Mouse (Mus musculus): Measurements from ENCODE around the gene Plxna3. TPM values are rescaled to one million over a fixed set of nuclear protein-coding genes. Genes with fewer than 3 reads are reported as not detected.
A peak's percentile ranks its signal among the peaks of the same experiment; 100 is the strongest.

Gene Plxna3
- 7.3 and 8.5 TPM in 2 replicates for polyA plus RNA-seq (2015; fragmentation: Nextera tagmentation; extraction: Ambion mirVana)

GRCm38 (mm10) chrX:74328725-74329161 is at the start of gene Plxna3:
Gene Plxna3 (plus strand): TSS chrX:74329066.
- Histone ChIP-seq H3K4me1 (replicated peaks) (peaks cover 11% of the 10 kb centered on the region; the same call in 1 of the 2 replicates), H3K27ac (peak within 1 kb of the TSS; percentile 73; the same call in 1 of the 2 replicates), H3K27me3 (replicated peaks) (no peaks in the 10 kb centered on the region), H3K36me3 (no peaks in the 10 kb centered on the region), H3K4me3 (replicated peaks) (peak within 1 kb of the TSS; percentile 44), H3K4me2 (replicated peaks) (peak within 1 kb of the TSS; percentile 62), H3K9ac (peak within 1 kb of the TSS; percentile 56), H3K9me3 (no peaks in the 10 kb centered on the region)
- WGBS = 20% methylated on average over 27 of the region's 30 CpGs
- ATAC-seq = peak; percentile 97

DNA sequence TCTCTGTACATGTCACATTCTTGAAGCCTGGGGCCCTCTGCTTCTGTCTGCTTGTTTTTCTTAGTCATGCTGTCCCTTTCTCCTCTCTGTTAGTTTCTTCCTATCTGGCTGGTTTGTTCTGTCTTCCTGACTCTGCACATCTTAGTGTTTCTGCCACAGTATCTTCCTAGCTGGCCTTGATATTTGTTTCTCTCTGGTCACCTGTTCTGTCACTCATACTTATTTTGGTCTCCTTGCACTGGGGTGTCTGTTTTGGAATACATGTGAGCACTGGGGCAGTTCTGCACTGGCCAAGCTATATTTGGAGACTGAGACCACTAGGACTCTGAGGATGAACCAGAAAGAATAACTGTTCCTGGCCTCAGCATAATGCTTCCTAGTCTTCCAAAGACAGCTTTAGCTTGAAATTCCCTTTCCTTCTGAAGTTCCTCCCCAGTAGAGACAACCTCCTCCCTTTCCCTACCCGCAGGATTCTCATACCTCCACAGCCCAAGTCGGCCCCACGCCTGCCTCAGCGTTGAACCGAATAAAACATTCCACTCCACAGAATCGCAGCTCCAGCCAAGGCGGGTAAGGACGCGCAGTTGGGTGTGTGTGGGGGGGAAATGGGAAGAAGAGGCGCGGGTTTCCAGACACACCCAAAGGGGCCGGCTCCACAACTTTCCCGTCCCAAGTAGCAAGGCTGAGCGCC is 47.7 kb upstream of the Plxna3 start:
- peak overlapping the region; percentile 47 for H3K9ac ChIP-seq
- H3K4me1 ChIP-seq (replicated peaks) = no peaks in the 10 kb centered on the region
- peak overlapping the region; percentile 54 for H3K4me3 ChIP-seq (replicated peaks)
- H3K27ac ChIP-seq = peak overlapping the region; percentile 86
- H3K27me3 ChIP-seq (replicated peaks) = no peaks in the 10 kb centered on the region
- peak overlapping the region; percentile 68 for H3K4me2 ChIP-seq (replicated peaks)
- H3K36me3 ChIP-seq = no peaks in the 10 kb centered on the region
- no peaks in the 10 kb centered on the region for H3K9me3 ChIP-seq
- 16% methylated on average over 14 of the region's 14 CpGs for WGBS
- ATAC-seq = no peak

- Histone ChIP-seq H3K27ac (peak within 1 kb of the TSS; percentile 86), H3K4me3 (replicated peaks) (peak within 1 kb of the TSS; percentile 54), H3K9ac (peak within 1 kb of the TSS; percentile 59), H3K4me2 (replicated peaks) (peak within 1 kb of the TSS; percentile 68), H3K4me1 (replicated peaks) (no peaks in the 10 kb centered on the region), H3K27me3 (replicated peaks) (no peaks in the 10 kb centered on the region), H3K36me3 (no peaks in the 10 kb centered on the region), H3K9me3 (no peaks in the 10 kb centered on the region)
- peak; percentile 96 for ATAC-seq
- WGBS = 20% methylated on average over 16 of the region's 16 CpGs
These were observed 47.0 kb upstream of the Plxna3 start, which contains the start of the genes Taz and Dnase1l1 for GRCm38 (mm10) chrX:74281732-74282394. Gene Taz (plus strand): TSS chrX:74281912. Gene Dnase1l1 (minus strand): TSS chrX:74282337.

GRCm38 (mm10) chrX:74282395-74283091 is 46.3 kb upstream of the Plxna3 start:
- 21% methylated on average over 39 of the region's 39 CpGs for WGBS
- ATAC-seq = peak; percentile 71
- no peaks in the 10 kb centered on the region for H3K4me1 ChIP-seq (replicated peaks)
- peak overlapping the region; percentile 54 for H3K4me3 ChIP-seq (replicated peaks)
- H3K9ac ChIP-seq = peak overlapping the region; percentile 59
- H3K27me3 ChIP-seq (replicated peaks) = no peaks in the 10 kb centered on the region
- H3K36me3 ChIP-seq = no peaks in the 10 kb centered on the region
- H3K27ac ChIP-seq = peak overlapping the region; percentile 86
- H3K9me3 ChIP-seq = no peaks in the 10 kb centered on the region
- H3K4me2 ChIP-seq (replicated peaks) = peak overlapping the region; percentile 68

DNA sequence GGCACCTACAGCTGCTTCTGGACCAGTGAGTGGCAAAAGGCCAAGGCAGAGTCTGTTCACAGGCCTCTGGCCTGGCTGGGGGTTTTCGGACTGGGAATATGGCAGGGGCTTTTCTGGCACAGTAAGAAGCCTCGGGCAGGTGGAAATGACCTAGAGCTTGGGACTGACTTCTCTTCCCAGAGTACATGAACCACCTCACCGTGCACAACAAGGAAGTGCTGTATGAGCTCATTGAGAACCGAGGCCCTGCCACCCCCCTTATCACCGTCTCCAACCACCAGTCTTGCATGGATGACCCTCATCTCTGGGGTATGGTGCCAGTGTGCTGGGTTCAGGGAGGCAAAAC is 45.8 kb upstream of the Plxna3 start:
- WGBS = 38% methylated on average over 5 of the region's 5 CpGs
- Histone ChIP-seq H3K9me3 (no peaks in the 10 kb centered on the region), H3K36me3 (no peaks in the 10 kb centered on the region), H3K4me3 (replicated peaks) (peak overlapping the region; percentile 54), H3K9ac (peak overlapping the region; percentile 59), H3K27me3 (replicated peaks) (no peaks in the 10 kb centered on the region), H3K4me2 (replicated peaks) (peak overlapping the region; percentile 64), H3K27ac (peak overlapping the region; percentile 86), H3K4me1 (replicated peaks) (no peaks in the 10 kb centered on the region)
- ATAC-seq = no peak; the same call in none of the 2 replicates

DNA sequence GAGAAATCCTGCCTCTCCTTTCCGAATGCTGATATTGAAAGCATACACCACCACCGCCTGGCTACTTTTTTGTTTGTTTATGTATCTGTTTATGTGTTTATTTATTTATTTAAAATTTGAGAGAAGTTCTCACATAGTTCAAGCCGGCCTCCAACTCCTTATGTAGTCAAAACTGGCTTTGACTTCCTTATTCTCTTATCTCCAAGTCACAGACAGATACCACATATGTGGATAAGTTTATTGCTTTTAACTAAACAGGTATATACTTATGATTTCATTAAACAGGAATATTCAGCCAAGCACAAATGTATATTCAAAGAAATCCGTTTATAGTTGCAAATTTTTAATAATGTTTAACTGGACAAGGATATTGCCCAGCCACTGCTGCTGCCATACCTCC is 35.4 kb upstream of the Plxna3 start:
- no peak overlapping the region for H3K27ac ChIP-seq
- H3K4me3 ChIP-seq (replicated peaks) = no peak overlapping the region
- 69% methylated on average over 4 of the region's 4 CpGs for WGBS
- no peak for ATAC-seq
- H3K27me3 ChIP-seq (replicated peaks) = no peaks in the 10 kb centered on the region
- no peak overlapping the region for H3K4me2 ChIP-seq (replicated peaks)
- no peaks in the 10 kb centered on the region for H3K9me3 ChIP-seq
- H3K9ac ChIP-seq = no peak overlapping the region
- no peaks in the 10 kb centered on the region for H3K4me1 ChIP-seq (replicated peaks)
- peaks cover 2% of the 10 kb centered on the region; the same call in 1 of the 2 replicates for H3K36me3 ChIP-seq

DNA sequence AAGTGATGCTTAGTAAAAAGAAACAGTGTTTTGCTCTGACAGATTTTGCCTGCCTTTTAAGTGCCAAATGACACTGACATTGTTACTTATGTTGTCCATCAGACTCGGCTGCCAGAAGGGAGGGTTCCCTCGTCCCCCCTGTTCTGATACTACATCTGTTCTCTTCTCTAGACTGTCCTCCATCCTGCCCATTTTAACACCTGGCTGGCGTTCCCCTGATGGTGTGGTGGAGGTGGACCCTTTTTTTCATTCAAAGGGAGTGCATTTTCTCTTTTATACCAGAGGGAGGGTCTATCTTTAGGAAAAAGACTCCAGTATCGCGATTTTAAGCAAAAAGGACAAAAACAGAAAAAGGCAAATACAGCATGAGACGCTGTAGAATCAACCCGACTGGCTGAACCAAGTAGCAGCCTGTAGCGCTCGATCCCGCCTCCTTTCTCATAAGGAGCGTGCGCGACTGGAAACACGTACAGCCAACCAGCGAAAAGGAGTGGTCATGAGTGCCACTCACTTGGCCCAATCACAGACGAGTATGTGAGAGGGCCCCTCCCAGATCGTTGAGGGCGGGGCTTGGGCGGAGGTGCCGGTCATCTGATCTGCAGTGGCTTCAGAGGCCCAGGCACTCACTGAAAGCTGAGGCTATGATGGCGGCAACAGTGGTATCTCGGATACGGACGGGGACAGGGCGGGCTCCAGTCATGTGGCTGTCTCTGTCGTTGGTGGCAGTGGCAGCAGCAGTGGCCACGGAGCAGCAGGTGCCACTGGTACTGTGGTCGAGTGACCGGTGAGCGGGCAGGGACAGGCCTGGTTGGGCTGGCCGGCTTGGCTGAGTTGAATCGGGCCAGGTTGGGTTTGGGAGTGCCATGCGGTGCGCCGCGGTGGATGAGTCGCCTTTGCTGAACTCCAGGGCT is 32.1 kb upstream of the Plxna3 start, which contains the start of gene Atp6ap1:
Atp6ap1 (plus strand) TSS at position 560 of the 911 bp plus-strand sequence.
- peak; percentile 100 for ATAC-seq
- Histone ChIP-seq H3K4me2 (replicated peaks) (peak within 1 kb of the TSS; percentile 62), H3K9ac (peak within 1 kb of the TSS; percentile 65), H3K27ac (0 out of 2 replicates have a peak within 1 kb of the TSS, but pooled peaks have one; percentile 58), H3K27me3 (replicated peaks) (no peaks in the 10 kb centered on the region), H3K36me3 (no peaks in the 10 kb centered on the region; the same call in 1 of the 2 replicates), H3K4me3 (replicated peaks) (peak within 1 kb of the TSS; percentile 59), H3K4me1 (replicated peaks) (no peaks in the 10 kb centered on the region), H3K9me3 (no peaks in the 10 kb centered on the region)
- 18% methylated on average over 37 of the region's 37 CpGs for WGBS

DNA sequence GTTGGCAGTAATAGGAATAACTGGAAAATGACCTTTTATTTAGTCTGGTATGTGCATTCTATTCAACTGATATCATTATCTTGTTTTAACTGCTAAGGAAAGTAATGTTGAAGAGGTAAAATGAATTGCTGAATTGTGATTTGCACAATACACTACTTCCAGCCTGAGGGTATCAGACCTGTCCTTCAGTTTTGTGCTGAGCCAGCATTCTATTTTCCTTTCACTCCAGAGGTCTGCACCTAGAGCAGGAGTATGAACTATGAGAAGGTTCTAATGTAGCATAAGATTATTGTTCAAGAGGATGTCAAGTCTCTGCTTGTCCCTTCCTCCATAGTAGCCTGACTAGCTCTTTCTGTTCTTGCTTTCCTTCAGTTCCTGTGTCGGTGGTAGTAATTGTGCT is 30.5 kb upstream of the Plxna3 start:
- no peak overlapping the region for H3K4me3 ChIP-seq (replicated peaks)
- no peak overlapping the region for H3K4me2 ChIP-seq (replicated peaks)
- no peak overlapping the region for H3K9ac ChIP-seq
- no peaks in the 10 kb centered on the region; the same call in 1 of the 2 replicates for H3K36me3 ChIP-seq
- H3K27me3 ChIP-seq (replicated peaks) = no peaks in the 10 kb centered on the region
- 94% methylated on average over 1 of the region's 1 CpGs for WGBS
- no peaks in the 10 kb centered on the region for H3K4me1 ChIP-seq (replicated peaks)
- no peaks in the 10 kb centered on the region for H3K9me3 ChIP-seq
- no peak for ATAC-seq
- H3K27ac ChIP-seq = no peak overlapping the region

DNA sequence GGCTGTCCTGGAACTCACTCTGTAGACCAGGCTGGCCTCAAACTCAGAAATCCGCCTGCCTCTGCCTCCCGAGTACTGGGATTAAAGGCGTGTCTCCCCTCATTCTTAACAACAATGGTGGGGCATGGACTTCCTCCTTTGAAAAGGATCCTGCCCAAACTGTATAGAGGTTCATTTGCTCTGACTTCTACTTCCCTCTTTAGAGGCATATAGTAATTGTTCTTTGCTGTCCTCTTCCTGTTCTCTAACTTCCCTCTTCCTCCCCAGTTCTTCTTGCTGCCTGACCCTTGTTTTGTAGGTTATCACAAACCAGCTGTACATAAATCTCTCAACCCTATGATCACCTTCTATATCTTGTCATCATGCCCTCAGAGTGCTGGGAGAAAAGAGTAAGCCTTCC is 29.1 kb upstream of the Plxna3 start:
- no peak for ATAC-seq
- no peak overlapping the region for H3K4me2 ChIP-seq (replicated peaks)
- no peaks in the 10 kb centered on the region for H3K9me3 ChIP-seq
- 90% methylated on average over 3 of the region's 3 CpGs for WGBS
- H3K4me3 ChIP-seq (replicated peaks) = no peak overlapping the region
- H3K4me1 ChIP-seq (replicated peaks) = no peaks in the 10 kb centered on the region
- no peak overlapping the region for H3K9ac ChIP-seq
- H3K27ac ChIP-seq = no peak overlapping the region
- no peaks in the 10 kb centered on the region; the same call in 1 of the 2 replicates for H3K36me3 ChIP-seq
- H3K27me3 ChIP-seq (replicated peaks) = no peaks in the 10 kb centered on the region

DNA sequence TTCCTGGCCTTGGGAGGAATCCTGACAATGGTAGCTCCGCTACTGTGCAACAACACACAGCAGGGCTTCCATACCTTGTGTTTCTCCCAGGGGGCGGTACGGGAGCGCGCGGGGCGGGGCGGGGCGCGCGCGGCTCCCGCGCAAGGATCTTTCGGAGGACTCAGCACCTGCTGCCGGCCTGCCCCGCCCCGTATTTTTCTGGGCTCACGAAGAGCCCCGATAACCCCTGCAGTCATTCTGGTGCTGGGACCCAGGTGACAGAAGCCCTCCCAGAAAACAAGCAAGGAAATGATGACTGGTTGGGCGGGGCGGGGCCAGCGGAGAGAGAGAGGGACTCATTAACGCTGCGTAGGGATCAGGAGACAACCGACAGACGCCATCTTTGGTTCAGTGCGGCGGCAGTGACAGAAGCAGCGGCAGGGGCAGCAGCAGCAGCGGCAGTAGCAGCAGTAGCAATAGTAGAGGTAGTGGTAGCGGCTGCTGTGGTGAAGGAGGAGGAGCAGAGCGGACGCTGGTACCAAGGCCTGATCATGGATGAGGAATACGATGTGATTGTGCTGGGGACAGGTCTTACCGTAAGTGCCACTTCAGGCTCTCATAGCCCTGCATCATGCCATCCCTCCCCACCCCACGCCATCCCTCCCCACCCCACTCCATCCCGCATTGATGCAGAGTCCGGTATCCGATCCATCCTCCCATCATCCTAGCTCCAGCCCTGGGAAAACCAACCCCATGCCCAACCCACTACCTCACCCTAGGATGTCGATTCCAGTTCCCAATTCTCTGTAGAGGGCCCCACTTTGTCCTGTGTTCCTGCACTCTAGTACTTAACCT is 23.8 kb upstream of the Plxna3 start, which contains the start of gene Gdi1:
Gdi1 (plus strand) TSS at position 132 of the 834 bp plus-strand sequence.
- 16% methylated on average over 40 of the region's 41 CpGs for WGBS
- peak within 1 kb of the TSS; percentile 62 for H3K9ac ChIP-seq
- no peaks in the 10 kb centered on the region for H3K4me1 ChIP-seq (replicated peaks)
- H3K9me3 ChIP-seq = no peaks in the 10 kb centered on the region
- H3K4me3 ChIP-seq (replicated peaks) = peak within 1 kb of the TSS; percentile 55
- peak within 1 kb of the TSS; percentile 58 for H3K4me2 ChIP-seq (replicated peaks)
- peak within 1 kb of the TSS; percentile 60 for H3K27ac ChIP-seq
- H3K27me3 ChIP-seq (replicated peaks) = no peaks in the 10 kb centered on the region
- H3K36me3 ChIP-seq = no peaks in the 10 kb centered on the region; the same call in 1 of the 2 replicates
- peak; percentile 92 for ATAC-seq
